Comparison of ENCODE assay signal across 8 mouse cellular contexts in genomic region chr3:89835362-89835761, GRCm38 (mm10). TPM values are rescaled to one million over a fixed set of nuclear protein-coding genes. Genes with fewer than 3 reads are reported as not detected.
DNase-seq lines count a peak whose midpoint lies in the region; ATAC-seq lines count a peak whose summit lies in the region.
"Had no signal": no experiment of that assay in that cellular context is flagged by ENCODE, and none has a peak within 500 bp of the region (broad histone marks: within the 10 kb centered on the region; RNA-seq: fewer than 3 reads in every experiment).

No protein-coding gene starts in this region.

- no peak overlapping the region for H3K9ac ChIP-seq in heart, embryonic 12.5 days
- H3K9ac ChIP-seq in midbrain, embryonic 14.5 days (replicated peaks; ENCODE audit: low read length), result no peak overlapping the region

- no peak overlapping the region; the same call in 1 of the 2 replicates for H3K4me2 ChIP-seq in heart, embryonic 12.5 days
- H3K4me2 ChIP-seq in midbrain, embryonic 14.5 days (ENCODE audit: low read length), result no peak overlapping the region

- H3K27me3 ChIP-seq in heart, embryonic 12.5 days (replicated peaks), result peaks cover 37% of the 10 kb centered on the region
- peaks cover 35% of the 10 kb centered on the region for H3K27me3 ChIP-seq in midbrain, embryonic 14.5 days (ENCODE audit: control insufficient read depth, insufficient read depth, low read length)

- ATAC-seq in heart, embryonic 12.5 days (ENCODE audit: insufficient number of reproducible peaks, low FRiP score), result peak; percentile 84
- ATAC-seq in midbrain, embryonic 14.5 days (ENCODE audit: low FRiP score, low TSS enrichment), result no peak

- peaks cover 5% of the 10 kb centered on the region; the same call in 1 of the 2 replicates for H3K4me1 ChIP-seq in heart, embryonic 12.5 days (replicated peaks)
- peaks cover 5% of the 10 kb centered on the region; the same call in 1 of the 2 replicates for H3K4me1 ChIP-seq in midbrain, embryonic 14.5 days (ENCODE audit: control insufficient read depth, insufficient read depth, low read length)

- no peaks in the 10 kb centered on the region for H3K9me3 ChIP-seq in heart, embryonic 12.5 days (replicated peaks)
- no peaks in the 10 kb centered on the region for H3K9me3 ChIP-seq in midbrain, embryonic 14.5 days (ENCODE audit: control insufficient read depth, low read length)
- H3K9me3 ChIP-seq: midbrain, embryonic 10.5 days had no signal

- 0 out of 2 replicates have a peak overlapping the region, but pooled peaks have one; percentile 41 for H3K27ac ChIP-seq in heart, embryonic 12.5 days (ENCODE audit: poor library complexity, severe bottlenecking)
- H3K27ac ChIP-seq in midbrain, embryonic 14.5 days (replicated peaks; ENCODE audit: low read depth, low read length), result no peak overlapping the region
- H3K27ac ChIP-seq: midbrain, embryonic 10.5 days had no signal

- WGBS in heart, embryonic 12.5 days, result 14% methylated on average over 8 of the region's 8 CpGs
- WGBS in midbrain, embryonic 14.5 days, result 45% methylated on average over 8 of the region's 8 CpGs

- no peak overlapping the region for H3K4me3 ChIP-seq in heart, embryonic 12.5 days
- no peak overlapping the region for H3K4me3 ChIP-seq in midbrain, embryonic 14.5 days (replicated peaks; ENCODE audit: low read depth, low read length)
- H3K4me3 ChIP-seq: midbrain, embryonic 10.5 days had no signal

- peak; percentile 49 for DNase-seq in adrenal gland, postnatal 14 days
- DNase-seq in kidney, postnatal 14 days, result peak; percentile 72
- peak; percentile 75 for DNase-seq in lung, postnatal 10 days
- DNase-seq in ovary, adult 18-20 months (ENCODE audit: low spot score), result no peak
- DNase-seq in midbrain, embryonic 14.5 days, result no peak
- no peak for DNase-seq in gastrocnemius, postnatal 4 days (ENCODE audit: low spot score in 2 of 2)

- peaks cover 10% of the 10 kb centered on the region; the same call in 1 of the 2 replicates for H3K36me3 ChIP-seq in heart, embryonic 12.5 days
- no peaks in the 10 kb centered on the region for H3K36me3 ChIP-seq in midbrain, embryonic 14.5 days (ENCODE audit: control insufficient read depth, insufficient read depth, low read length)
- H3K36me3 ChIP-seq: midbrain, embryonic 10.5 days had no signal

RNA-seq across cellular contexts. Expression of gene She, which starts 4.2 kb away (rescaled TPM):
- 11.7 and 14.1 TPM in 2 replicates for total RNA-seq in adrenal gland, postnatal 14 days (2021)
- polyA plus RNA-seq in heart, embryonic 12.5 days (2016; fragmentation: Nextera tagmentation; extraction: Ambion mirVana), result 9.6 and 10.5 TPM in 2 replicates
- polyA plus RNA-seq in midbrain, embryonic 14.5 days (2014; fragmentation: Nextera tagmentation; extraction: Ambion mirVana), result 0.57 and 2.0 TPM in 2 replicates
- total RNA-seq in gastrocnemius, postnatal 4 days (2021), result 10 to 100 TPM; 10.3 to 11.1 TPM

Comparison
In these comparisons a context has a peak if more than half of its experiments do, and no peak if none do; other contexts are left out.
1. DNase-seq: peak in adrenal gland, postnatal 14 days (single experiment), kidney, postnatal 14 days (single experiment) and lung, postnatal 10 days (single experiment); none in ovary, adult 18-20 months (single experiment), midbrain, embryonic 14.5 days (single experiment) and gastrocnemius, postnatal 4 days (0 of 2).